Mouse (Mus musculus): Measurements from ENCODE around the gene Car2. TPM values are rescaled to one million over a fixed set of nuclear protein-coding genes. Genes with fewer than 3 reads are reported as not detected.
A peak's percentile ranks its signal among the peaks of the same experiment; 100 is the strongest.

Car2 gene
- polyA plus RNA-seq, 1 experiment: 437 TPM

DNA sequence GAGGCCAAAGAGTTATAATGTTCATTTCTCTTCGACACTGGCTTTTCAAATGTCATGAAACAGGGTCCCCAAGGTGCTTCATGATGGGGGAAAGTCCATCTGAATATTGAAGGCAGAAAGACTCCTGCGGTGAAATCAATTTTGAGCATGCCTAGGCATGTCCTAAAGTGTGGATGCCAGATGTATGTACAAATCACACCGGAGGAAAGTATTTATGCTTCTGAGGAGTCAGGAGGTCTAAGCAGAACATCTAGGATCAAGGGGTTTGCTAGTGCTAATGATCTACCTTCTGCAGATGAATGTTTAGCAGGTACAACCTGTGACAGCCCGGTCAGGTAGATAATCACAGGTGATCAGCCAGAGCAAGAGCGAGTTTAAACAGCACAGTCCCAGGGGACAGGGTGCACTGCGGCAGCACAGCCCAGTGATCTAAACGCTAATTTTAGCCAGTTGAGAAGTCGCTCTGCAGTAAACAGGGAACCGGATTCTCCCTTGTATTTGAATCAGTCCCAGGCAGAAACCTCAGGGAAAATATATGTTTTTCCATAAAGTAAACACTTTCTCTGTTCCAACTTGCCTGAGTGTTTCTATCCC is 9.7 kb upstream of the Car2 start:
- TF ChIP-seq CTCF (IDR thresholded peaks at IDR 0.05; ENCODE audit: extremely low read depth, insufficient read depth, low read length) (no peak), POLR2A (IDR thresholded peaks at IDR 0.05; ENCODE audit: extremely low read depth, insufficient read depth, low read length) (no peak)
- H3K4me3 ChIP-seq (ENCODE audit: insufficient read depth, low read length): no peak overlapping the region

DNA sequence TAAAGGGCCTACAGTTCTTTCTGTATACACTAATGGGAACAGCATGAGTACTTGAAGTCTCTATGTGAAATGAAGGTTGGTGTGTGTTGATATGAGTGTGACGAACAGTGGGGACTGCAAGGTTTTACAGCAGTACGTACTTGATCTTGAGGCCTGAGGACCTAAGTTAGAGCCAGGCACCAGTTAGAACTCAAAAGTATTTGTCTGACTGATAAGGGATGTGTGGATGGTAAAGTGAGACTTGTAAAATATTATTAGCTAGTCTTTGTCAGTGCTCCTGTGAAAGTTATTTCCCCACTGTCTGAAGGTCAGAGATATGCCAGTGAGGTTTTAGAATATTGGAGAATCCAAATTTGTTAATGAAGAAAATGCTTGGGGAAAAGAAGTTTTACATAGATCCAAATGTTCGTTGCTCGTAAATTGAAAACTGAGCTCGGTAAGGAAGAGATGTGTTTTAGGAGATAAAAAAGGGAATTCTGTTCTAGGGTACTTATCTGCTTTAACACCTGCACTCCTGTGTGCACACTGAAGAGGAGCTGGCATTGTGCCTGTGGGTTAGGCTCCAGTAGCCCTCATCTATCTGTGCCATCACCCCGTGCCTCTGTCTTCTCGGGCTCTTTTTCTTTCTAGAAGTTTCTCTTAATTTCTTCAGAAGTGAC is 8.7 kb upstream of the Car2 start:
- H3K4me1 ChIP-seq (ENCODE audit: control insufficient read depth, insufficient read depth, low read length): no peaks in the 10 kb centered on the region
- no peak overlapping the region for H3K4me3 ChIP-seq (ENCODE audit: insufficient read depth, low read length)
- TF ChIP-seq CTCF (IDR thresholded peaks at IDR 0.05; ENCODE audit: extremely low read depth, insufficient read depth, low read length): no peak
- TF ChIP-seq POLR2A (IDR thresholded peaks at IDR 0.05; ENCODE audit: extremely low read depth, insufficient read depth, low read length): no peak
- no peak overlapping the region for H3K27ac ChIP-seq (ENCODE audit: insufficient read depth, low read length)

More for the DNA sequence above, 9.7 kb upstream of the Car2 start:
- Histone ChIP-seq H3K4me1 (ENCODE audit: control insufficient read depth, insufficient read depth, low read length) (no peaks in the 10 kb centered on the region), H3K27ac (ENCODE audit: insufficient read depth, low read length) (no peak overlapping the region)

- no peak overlapping the region for H3K27ac ChIP-seq (ENCODE audit: insufficient read depth, low read length)
- no peak overlapping the region for H3K4me3 ChIP-seq (ENCODE audit: insufficient read depth, low read length)
- TF ChIP-seq POLR2A (IDR thresholded peaks at IDR 0.05; ENCODE audit: extremely low read depth, insufficient read depth, low read length) (no peak), CTCF (IDR thresholded peaks at IDR 0.05; ENCODE audit: extremely low read depth, insufficient read depth, low read length) (no peak)
- no peaks in the 10 kb centered on the region for H3K4me1 ChIP-seq (ENCODE audit: control insufficient read depth, insufficient read depth, low read length)
These were observed 7.3 kb upstream of the Car2 start for GRCm38 (mm10) chr3:14878749-14879223.

GRCm38 (mm10) chr3:14879293-14879692 is 6.8 kb upstream of the Car2 start:
- Histone ChIP-seq H3K27ac (ENCODE audit: insufficient read depth, low read length) (no peak overlapping the region), H3K4me3 (ENCODE audit: insufficient read depth, low read length) (no peak overlapping the region), H3K4me1 (ENCODE audit: control insufficient read depth, insufficient read depth, low read length) (no peaks in the 10 kb centered on the region)
- TF ChIP-seq POLR2A (IDR thresholded peaks at IDR 0.05; ENCODE audit: extremely low read depth, insufficient read depth, low read length): no peak

DNA sequence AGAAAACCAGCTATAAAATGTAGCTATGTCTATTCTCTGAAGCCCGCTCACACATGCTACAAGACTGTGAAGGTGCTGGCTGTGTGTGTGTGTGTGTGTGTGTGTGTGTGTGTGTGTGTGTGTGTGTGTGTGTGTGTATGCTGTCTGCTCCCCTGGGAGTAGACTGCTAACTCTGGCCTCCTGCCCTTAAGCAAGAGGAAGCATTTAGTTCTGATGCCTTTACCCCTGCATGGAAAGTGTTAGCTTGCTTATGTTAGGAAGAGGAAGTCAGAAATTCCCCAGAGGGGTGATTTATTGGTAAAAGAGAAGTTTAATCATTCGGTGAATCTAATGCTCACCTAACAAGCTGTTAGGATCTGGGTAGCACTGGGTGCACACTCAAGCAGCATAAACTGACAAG is 5.8 kb upstream of the Car2 start:
- TF ChIP-seq POLR2A (IDR thresholded peaks at IDR 0.05; ENCODE audit: extremely low read depth, insufficient read depth, low read length): no peak
- no peak for TF ChIP-seq CTCF (IDR thresholded peaks at IDR 0.05; ENCODE audit: extremely low read depth, insufficient read depth, low read length)
- H3K27ac ChIP-seq (ENCODE audit: insufficient read depth, low read length): no peak overlapping the region
- no peak overlapping the region for H3K4me3 ChIP-seq (ENCODE audit: insufficient read depth, low read length)
- no peaks in the 10 kb centered on the region for H3K4me1 ChIP-seq (ENCODE audit: control insufficient read depth, insufficient read depth, low read length)

DNA sequence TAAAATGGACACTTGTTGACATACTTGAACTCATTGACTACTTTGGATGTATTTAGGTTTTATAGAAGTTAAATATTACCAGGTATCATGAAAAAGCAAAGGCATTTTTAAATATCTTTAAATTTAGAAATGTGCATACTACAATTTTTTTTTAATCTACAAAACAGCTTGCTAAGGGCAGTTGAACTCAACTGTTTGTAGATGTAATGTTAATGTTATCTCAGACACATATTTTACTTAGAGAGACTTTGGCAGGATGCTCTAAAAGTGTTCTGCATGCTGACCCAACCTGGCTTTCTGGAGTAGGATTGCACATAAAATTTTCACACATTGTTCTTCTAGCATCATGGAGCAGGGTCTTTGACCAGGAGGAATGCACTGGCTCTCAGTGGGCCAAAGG is 4.1 kb upstream of the Car2 start:
- Histone ChIP-seq H3K4me1 (ENCODE audit: control insufficient read depth, insufficient read depth, low read length) (no peaks in the 10 kb centered on the region), H3K4me3 (ENCODE audit: insufficient read depth, low read length) (no peak overlapping the region), H3K27ac (ENCODE audit: insufficient read depth, low read length) (no peak overlapping the region)
- TF ChIP-seq CTCF (IDR thresholded peaks at IDR 0.05; ENCODE audit: extremely low read depth, insufficient read depth, low read length) (no peak), POLR2A (IDR thresholded peaks at IDR 0.05; ENCODE audit: extremely low read depth, insufficient read depth, low read length) (no peak)

- no peak overlapping the region for H3K4me3 ChIP-seq (ENCODE audit: insufficient read depth, low read length)
- no peaks in the 10 kb centered on the region for H3K4me1 ChIP-seq (ENCODE audit: control insufficient read depth, insufficient read depth, low read length)
- TF ChIP-seq CTCF (IDR thresholded peaks at IDR 0.05; ENCODE audit: extremely low read depth, insufficient read depth, low read length) (no peak), POLR2A (IDR thresholded peaks at IDR 0.05; ENCODE audit: extremely low read depth, insufficient read depth, low read length) (no peak)
- no peak overlapping the region for H3K27ac ChIP-seq (ENCODE audit: insufficient read depth, low read length)
These were observed 3.3 kb upstream of the Car2 start for GRCm38 (mm10) chr3:14882756-14883155.

- no peaks in the 10 kb centered on the region for H3K4me1 ChIP-seq (ENCODE audit: control insufficient read depth, insufficient read depth, low read length)
- H3K27ac ChIP-seq (ENCODE audit: insufficient read depth, low read length): peak overlapping the region; percentile 7; the same call in 1 of the 2 replicates
- H3K4me3 ChIP-seq (ENCODE audit: insufficient read depth, low read length): no peak overlapping the region
- TF ChIP-seq POLR2A (IDR thresholded peaks at IDR 0.05; ENCODE audit: extremely low read depth, insufficient read depth, low read length): no peak
- TF ChIP-seq CTCF (IDR thresholded peaks at IDR 0.05; ENCODE audit: extremely low read depth, insufficient read depth, low read length): no peak
These were observed 1.2 kb upstream of the Car2 start for GRCm38 (mm10) chr3:14884826-14885225.

GRCm38 (mm10) chr3:14887134-14887666 is 1.1 kb downstream of the Car2 start:
- H3K4me3 ChIP-seq (ENCODE audit: insufficient read depth, low read length): peak overlapping the region; percentile 60
- no peaks in the 10 kb centered on the region for H3K4me1 ChIP-seq (ENCODE audit: control insufficient read depth, insufficient read depth, low read length)
- peak overlapping the region; percentile 78 for H3K27ac ChIP-seq (ENCODE audit: insufficient read depth, low read length)
- TF ChIP-seq POLR2A (IDR thresholded peaks at IDR 0.05; ENCODE audit: extremely low read depth, insufficient read depth, low read length): no peak
- TF ChIP-seq CTCF (IDR thresholded peaks at IDR 0.05; ENCODE audit: extremely low read depth, insufficient read depth, low read length): no peak

Data from cortical plate, adult 2 months (tissue).